Mouse (Mus musculus): ENCODE results near the gene B3gnt9. TPM values are rescaled to one million over a fixed set of nuclear protein-coding genes. Genes with fewer than 3 reads are reported as not detected.

B3gnt9 gene
- polyA plus RNA-seq, 1 experiment from 2014 or later: 11.9 TPM

- no peaks in the 10 kb centered on the region for H3K36me3 ChIP-seq (ENCODE audit: insufficient read depth, low read length)
- peaks cover 72% of the 10 kb centered on the region for H3K27me3 ChIP-seq (ENCODE audit: insufficient read depth, low read length)
Measured at GRCm38 (mm10) chr8:105261326-105261980, 6.5 kb upstream of the B3gnt9 start.

DNA sequence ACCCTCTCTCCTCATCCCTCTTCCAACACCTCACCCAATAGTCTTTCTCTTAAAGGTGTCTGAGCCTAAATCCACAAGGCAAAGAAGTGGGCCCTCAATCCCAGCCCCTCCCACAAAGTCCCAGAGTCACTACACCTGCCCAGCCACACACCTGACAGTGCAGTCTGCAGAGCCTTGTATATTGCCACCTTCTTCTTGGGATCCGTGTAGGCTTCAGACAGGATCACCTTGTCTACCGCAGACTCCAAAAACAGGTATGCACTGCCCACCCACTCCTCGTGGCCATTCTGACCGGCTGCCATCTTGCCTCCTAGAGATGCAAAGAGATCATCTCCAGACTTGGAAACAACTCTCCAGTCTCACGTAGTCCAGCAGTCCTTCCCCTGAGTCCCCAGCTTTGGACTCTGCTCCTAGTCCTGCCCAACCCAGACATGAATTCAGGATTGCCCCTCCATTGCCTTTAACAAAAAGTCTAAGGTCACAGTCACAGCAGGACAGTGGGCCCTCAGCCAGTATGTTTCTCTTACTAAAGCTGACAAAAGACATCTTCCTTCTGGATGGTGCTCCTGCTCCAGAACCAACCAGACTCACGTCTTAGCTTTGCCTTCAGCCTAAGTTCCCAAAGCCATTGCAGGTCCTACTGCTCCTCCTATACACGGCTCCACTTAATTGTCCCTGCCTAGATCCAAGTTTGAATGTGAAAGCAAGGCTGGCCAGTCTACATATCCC is 5.6 kb upstream of the B3gnt9 start:
- no peak overlapping the region; the same call in 1 of the 2 replicates for H3K4me2 ChIP-seq (replicated peaks; ENCODE audit: low read depth, low read length)
- H3K36me3 ChIP-seq (ENCODE audit: insufficient read depth, low read length): no peaks in the 10 kb centered on the region
- ATAC-seq (ENCODE audit: low FRiP score, low TSS enrichment): no peak
- no peak overlapping the region for H3K27ac ChIP-seq (ENCODE audit: low read length)
- 65% methylated on average over 7 of the region's 7 CpGs for WGBS
- H3K4me1 ChIP-seq (ENCODE audit: insufficient read depth, low read length): peaks cover 30% of the 10 kb centered on the region
- H3K4me3 ChIP-seq (ENCODE audit: low read length): no peak overlapping the region
- H3K9ac ChIP-seq (replicated peaks; ENCODE audit: low read length): no peak overlapping the region
- H3K27me3 ChIP-seq (ENCODE audit: insufficient read depth, low read length): peaks cover 71% of the 10 kb centered on the region
- peaks cover 3% of the 10 kb centered on the region; the same call in 1 of the 2 replicates for H3K9me3 ChIP-seq (ENCODE audit: low read length)

More at GRCm38 (mm10) chr8:105261326-105261980, 6.5 kb upstream of the B3gnt9 start:
- Histone ChIP-seq H3K9me3 (ENCODE audit: low read length) (peaks cover 3% of the 10 kb centered on the region; the same call in 1 of the 2 replicates), H3K4me2 (replicated peaks; ENCODE audit: low read depth, low read length) (no peak overlapping the region), H3K4me3 (ENCODE audit: low read length) (no peak overlapping the region), H3K27ac (ENCODE audit: low read length) (no peak overlapping the region), H3K9ac (replicated peaks; ENCODE audit: low read length) (no peak overlapping the region), H3K4me1 (ENCODE audit: insufficient read depth, low read length) (peaks cover 30% of the 10 kb centered on the region)
- WGBS: 82% methylated on average over 12 of the region's 12 CpGs
- no peak for ATAC-seq (ENCODE audit: low FRiP score, low TSS enrichment)

DNA sequence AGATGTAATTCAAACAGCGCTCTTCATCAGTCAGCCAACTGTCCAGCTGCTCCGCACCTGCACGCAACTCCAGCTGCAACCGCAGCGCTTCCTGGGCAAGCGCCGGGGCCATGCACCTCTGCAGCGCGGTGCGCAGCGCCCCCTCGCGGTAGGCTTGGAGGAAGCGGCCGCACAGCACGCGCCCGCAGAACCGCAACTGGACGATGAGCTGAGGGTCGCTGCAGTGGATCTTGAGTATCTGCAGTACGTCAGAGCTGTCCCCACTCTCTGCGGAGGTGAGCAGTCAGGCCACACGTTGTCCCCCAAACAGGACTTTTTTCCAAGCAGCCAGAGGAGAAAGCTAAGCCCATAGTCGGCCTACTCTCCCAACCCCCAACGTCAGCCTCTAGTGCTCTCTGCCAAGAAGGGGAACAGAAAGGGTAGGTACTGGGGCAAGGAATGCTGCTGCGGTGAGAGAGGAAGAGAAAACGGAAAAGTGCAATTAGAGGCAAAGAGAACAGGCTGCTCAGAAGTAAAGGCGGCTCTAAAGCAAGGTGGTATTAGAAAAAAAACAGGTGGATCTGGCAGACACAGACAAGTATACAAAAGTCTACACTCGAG is 4.9 kb upstream of the B3gnt9 start:
- 4% methylated on average over 30 of the region's 30 CpGs for WGBS
- Histone ChIP-seq H3K36me3 (ENCODE audit: insufficient read depth, low read length) (no peaks in the 10 kb centered on the region), H3K4me3 (ENCODE audit: low read length) (peak overlapping the region; percentile 44), H3K9ac (replicated peaks; ENCODE audit: low read length) (peak overlapping the region; percentile 48), H3K27ac (ENCODE audit: low read length) (no peak overlapping the region), H3K27me3 (ENCODE audit: insufficient read depth, low read length) (peaks cover 65% of the 10 kb centered on the region), H3K4me1 (ENCODE audit: insufficient read depth, low read length) (peaks cover 26% of the 10 kb centered on the region), H3K4me2 (replicated peaks; ENCODE audit: low read depth, low read length) (peak overlapping the region; percentile 73), H3K9me3 (ENCODE audit: low read length) (peaks cover 3% of the 10 kb centered on the region; the same call in 1 of the 2 replicates)
- peak; percentile 32; the same call in 1 of the 2 replicates for ATAC-seq (ENCODE audit: low FRiP score, low TSS enrichment)

GRCm38 (mm10) chr8:105258911-105259720 is 4.2 kb upstream of the B3gnt9 start:
- Histone ChIP-seq H3K4me2 (replicated peaks; ENCODE audit: low read depth, low read length) (peak overlapping the region; percentile 73), H3K36me3 (ENCODE audit: insufficient read depth, low read length) (no peaks in the 10 kb centered on the region), H3K9ac (replicated peaks; ENCODE audit: low read length) (peak overlapping the region; percentile 48), H3K27me3 (ENCODE audit: insufficient read depth, low read length) (peaks cover 65% of the 10 kb centered on the region), H3K27ac (ENCODE audit: low read length) (no peak overlapping the region), H3K4me1 (ENCODE audit: insufficient read depth, low read length) (peaks cover 26% of the 10 kb centered on the region), H3K9me3 (ENCODE audit: low read length) (peaks cover 3% of the 10 kb centered on the region; the same call in 1 of the 2 replicates), H3K4me3 (ENCODE audit: low read length) (peak overlapping the region; percentile 44)
- 2% methylated on average over 55 of the region's 55 CpGs for WGBS
- peak; percentile 37; the same call in 1 of the 2 replicates for ATAC-seq (ENCODE audit: low FRiP score, low TSS enrichment)

GRCm38 (mm10) chr8:105257318-105258114 is 2.6 kb upstream of the B3gnt9 start:
- Histone ChIP-seq H3K27me3 (ENCODE audit: insufficient read depth, low read length) (peaks cover 56% of the 10 kb centered on the region), H3K4me3 (ENCODE audit: low read length) (no peak overlapping the region), H3K4me2 (replicated peaks; ENCODE audit: low read depth, low read length) (no peak overlapping the region), H3K27ac (ENCODE audit: low read length) (no peak overlapping the region), H3K36me3 (ENCODE audit: insufficient read depth, low read length) (0 out of 2 replicates have a peak, but pooled peaks cover 3% of the 10 kb centered on the region), H3K9me3 (ENCODE audit: low read length) (peaks cover 3% of the 10 kb centered on the region; the same call in 1 of the 2 replicates), H3K9ac (replicated peaks; ENCODE audit: low read length) (no peak overlapping the region), H3K4me1 (ENCODE audit: insufficient read depth, low read length) (peaks cover 27% of the 10 kb centered on the region)
- no peak for ATAC-seq (ENCODE audit: low FRiP score, low TSS enrichment)
- 63% methylated on average over 7 of the region's 7 CpGs for WGBS

DNA sequence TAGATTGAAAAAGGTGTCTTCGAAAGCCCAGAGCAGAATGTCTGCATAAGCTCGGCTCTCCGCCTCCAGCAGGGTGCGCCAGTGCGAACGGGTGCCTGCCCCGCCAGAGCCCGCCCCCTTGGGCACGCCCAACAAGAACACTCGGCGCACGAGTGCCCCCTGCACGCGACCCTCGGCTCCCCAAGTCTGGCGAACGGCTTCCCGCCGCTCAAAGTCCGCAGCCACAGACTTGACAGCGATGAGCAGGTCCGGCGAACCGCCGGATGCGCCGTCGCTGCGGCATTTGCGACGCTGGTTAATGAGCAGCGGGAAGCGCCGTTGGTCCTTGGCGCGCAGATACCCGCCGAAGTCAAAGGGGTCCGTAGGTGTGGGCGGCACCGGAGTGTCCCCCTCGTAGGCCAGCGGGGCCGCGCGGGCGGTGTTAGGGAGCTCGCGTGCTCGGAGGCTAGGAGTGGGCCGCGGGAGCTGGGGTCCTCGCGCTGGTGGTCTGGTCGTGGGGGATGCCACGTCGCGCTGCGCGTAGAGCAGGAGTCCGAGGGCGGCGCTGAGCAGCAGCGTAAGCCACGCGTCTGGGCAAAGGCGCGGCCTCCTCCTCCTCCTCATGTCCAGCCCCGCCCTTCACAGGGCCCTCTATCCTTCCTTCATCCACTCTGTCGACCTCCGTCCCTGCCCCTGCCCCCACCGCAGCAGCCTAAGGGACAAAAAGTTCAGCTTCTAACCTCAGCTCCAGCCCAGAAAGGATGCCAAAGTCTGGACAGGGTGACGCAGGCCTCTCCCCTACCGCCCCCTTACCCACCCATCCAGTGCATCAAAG is 594 bp downstream of the B3gnt9 start:
- Histone ChIP-seq H3K4me1 (ENCODE audit: insufficient read depth, low read length) (peaks cover 21% of the 10 kb centered on the region), H3K36me3 (ENCODE audit: insufficient read depth, low read length) (peaks cover 31% of the 10 kb centered on the region), H3K4me2 (replicated peaks; ENCODE audit: low read depth, low read length) (peak overlapping the region; percentile 97), H3K27me3 (ENCODE audit: insufficient read depth, low read length) (peaks cover 30% of the 10 kb centered on the region), H3K4me3 (ENCODE audit: low read length) (peak overlapping the region; percentile 64), H3K9ac (replicated peaks; ENCODE audit: low read length) (peak overlapping the region; percentile 73), H3K9me3 (ENCODE audit: low read length) (no peaks in the 10 kb centered on the region), H3K27ac (ENCODE audit: low read length) (peak overlapping the region; percentile 68)
- ATAC-seq (ENCODE audit: low FRiP score, low TSS enrichment): peak; percentile 86
- WGBS: under 1% methylated on average over 71 of the region's 74 CpGs

DNA sequence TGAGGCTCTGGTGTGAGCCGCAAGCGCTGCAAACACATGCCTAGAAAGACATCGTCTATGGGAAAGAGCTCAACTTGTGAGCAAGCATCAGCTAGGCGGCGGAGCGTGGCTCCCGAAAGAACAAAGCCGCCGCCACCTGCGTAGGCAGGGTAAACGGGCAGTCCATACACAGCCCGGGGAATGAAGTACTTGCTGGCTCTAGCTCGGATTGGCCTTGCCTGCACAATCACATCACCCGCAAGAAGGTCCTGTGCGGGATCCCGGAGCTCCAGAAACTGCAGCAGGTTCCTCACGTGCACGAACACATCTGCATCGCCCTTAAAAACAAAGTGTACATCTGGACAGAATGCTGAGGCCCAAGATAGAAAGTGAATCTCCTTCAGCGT is 1.2 kb downstream of the B3gnt9 start:
- Histone ChIP-seq H3K4me2 (replicated peaks; ENCODE audit: low read depth, low read length) (peak overlapping the region; percentile 97), H3K9me3 (ENCODE audit: low read length) (no peaks in the 10 kb centered on the region), H3K4me1 (ENCODE audit: insufficient read depth, low read length) (peaks cover 15% of the 10 kb centered on the region), H3K9ac (replicated peaks; ENCODE audit: low read length) (peak overlapping the region; percentile 47), H3K27ac (ENCODE audit: low read length) (no peak overlapping the region), H3K4me3 (ENCODE audit: low read length) (peak overlapping the region; percentile 64), H3K36me3 (ENCODE audit: insufficient read depth, low read length) (peaks cover 34% of the 10 kb centered on the region), H3K27me3 (ENCODE audit: insufficient read depth, low read length) (peaks cover 24% of the 10 kb centered on the region)
- 35% methylated on average over 20 of the region's 20 CpGs for WGBS
- ATAC-seq (ENCODE audit: low FRiP score, low TSS enrichment): peak; percentile 40; the same call in 1 of the 2 replicates

- 86% methylated on average over 10 of the region's 10 CpGs for WGBS
- H3K27me3 ChIP-seq (ENCODE audit: insufficient read depth, low read length): peaks cover 15% of the 10 kb centered on the region
- peaks cover 11% of the 10 kb centered on the region for H3K4me1 ChIP-seq (ENCODE audit: insufficient read depth, low read length)
- no peak overlapping the region for H3K4me3 ChIP-seq (ENCODE audit: low read length)
- no peak overlapping the region for H3K4me2 ChIP-seq (replicated peaks; ENCODE audit: low read depth, low read length)
- no peak overlapping the region for H3K9ac ChIP-seq (replicated peaks; ENCODE audit: low read length)
- no peaks in the 10 kb centered on the region for H3K9me3 ChIP-seq (ENCODE audit: low read length)
- H3K27ac ChIP-seq (ENCODE audit: low read length): no peak overlapping the region
- no peak for ATAC-seq (ENCODE audit: low FRiP score, low TSS enrichment)
- peaks cover 41% of the 10 kb centered on the region for H3K36me3 ChIP-seq (ENCODE audit: insufficient read depth, low read length)
Measured at GRCm38 (mm10) chr8:105252680-105253537, 2.0 kb downstream of the B3gnt9 start.

Data from kidney, embryonic 16.5 days (tissue).